ENCODE assay signal across 7 mouse cellular contexts in the genomic region with DNA sequence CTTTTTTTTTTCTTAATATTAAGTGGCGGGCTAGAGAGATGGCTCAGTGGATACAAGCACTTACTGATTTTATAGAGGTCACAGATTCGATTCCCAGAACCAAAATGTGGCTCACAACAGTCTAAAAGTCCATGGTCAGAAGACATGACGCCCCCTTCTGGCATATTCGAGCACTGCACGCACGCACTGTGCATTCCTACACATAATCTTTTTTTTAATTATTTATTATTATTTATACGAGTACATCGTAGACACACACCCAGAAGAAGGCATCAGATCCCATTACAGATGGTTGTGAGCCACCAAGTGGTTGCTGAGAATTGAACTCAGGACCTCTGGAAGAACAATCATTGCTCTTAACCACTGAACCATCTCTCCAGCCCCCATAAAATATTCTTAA. TPM values are rescaled to one million over a fixed set of nuclear protein-coding genes. Genes with fewer than 3 reads are reported as not detected.
DNase-seq lines count a peak whose midpoint lies in the region; ATAC-seq and TF ChIP-seq lines count a peak whose summit lies in the region.

No protein-coding gene starts in this region.

- peak overlapping the region; percentile 76 for H3K4me2 ChIP-seq in embryonic facial prominence, embryonic 14.5 days (ENCODE audit: low read depth, low read length)
- H3K4me2 ChIP-seq in intestine, postnatal 0 days (replicated peaks; ENCODE audit: low read depth): peak overlapping the region; percentile 67
- peak overlapping the region; percentile 79 for H3K4me2 ChIP-seq in neural tube, embryonic 13.5 days

- peak; percentile 53 for TF ChIP-seq CTCF in intestine, postnatal 0 days (IDR thresholded peaks at IDR 0.05; ENCODE audit: low read depth)

- H3K27ac ChIP-seq in embryonic facial prominence, embryonic 14.5 days (replicated peaks; ENCODE audit: low read depth, low read length): peak overlapping the region; percentile 83; the same call in 1 of the 2 replicates
- H3K27ac ChIP-seq in intestine, postnatal 0 days (ENCODE audit: low read depth, low read length): peak overlapping the region; percentile 75; the same call in 1 of the 2 replicates
- H3K27ac ChIP-seq in neural tube, embryonic 13.5 days (replicated peaks): peak overlapping the region; percentile 83

- no peak overlapping the region for H3K9ac ChIP-seq in embryonic facial prominence, embryonic 14.5 days (ENCODE audit: low read depth, low read length)
- peak overlapping the region; percentile 45; the same call in 1 of the 2 replicates for H3K9ac ChIP-seq in intestine, postnatal 0 days (ENCODE audit: low read depth, low read length)
- peak overlapping the region; percentile 75 for H3K9ac ChIP-seq in neural tube, embryonic 13.5 days

- no peaks in the 10 kb centered on the region for H3K36me3 ChIP-seq in megakaryocyte, embryonic 14.5 days (replicated peaks; ENCODE audit: low read length)
- no peaks in the 10 kb centered on the region for H3K36me3 ChIP-seq in embryonic facial prominence, embryonic 14.5 days (ENCODE audit: control insufficient read depth, insufficient read depth, low read length)
- no peaks in the 10 kb centered on the region for H3K36me3 ChIP-seq in intestine, postnatal 0 days (ENCODE audit: control insufficient read depth, insufficient read depth)
- no peaks in the 10 kb centered on the region for H3K36me3 ChIP-seq in neural tube, embryonic 13.5 days

- DNase-seq in embryonic facial prominence, embryonic 14.5 days (ENCODE audit: low spot score): no peak
- no peak for DNase-seq in frontal cortex, postnatal 36 days (ENCODE audit: low spot score in 2 of 2)
- no peak for DNase-seq in ovary, adult 18-20 months (ENCODE audit: low spot score)

- ATAC-seq in megakaryocyte, adult 5-6 weeks (ENCODE audit: poor library complexity, severe bottlenecking): no peak
- ATAC-seq in embryonic facial prominence, embryonic 14.5 days (ENCODE audit: low read depth): no peak
- ATAC-seq in intestine, postnatal 0 days: no peak
- ATAC-seq in neural tube, embryonic 13.5 days (ENCODE audit: low read depth): no peak

- WGBS in embryonic facial prominence, embryonic 14.5 days: 69% methylated on average over 8 of the region's 8 CpGs
- 77% methylated on average over 8 of the region's 8 CpGs for WGBS in intestine, postnatal 0 days
- whole genome bisulfite sequencing in neural tube, embryonic 13.5 days: 68% methylated on average over 8 of the region's 8 CpGs

- H3K4me1 ChIP-seq in megakaryocyte, embryonic 14.5 days: peaks cover 39% of the 10 kb centered on the region
- no peaks in the 10 kb centered on the region for H3K4me1 ChIP-seq in embryonic facial prominence, embryonic 14.5 days (ENCODE audit: control insufficient read depth, insufficient read depth, low read length)
- H3K4me1 ChIP-seq in intestine, postnatal 0 days (replicated peaks; ENCODE audit: control insufficient read depth, insufficient read depth, low read length): 0 out of 2 replicates have a peak, but pooled peaks cover 6% of the 10 kb centered on the region
- peaks cover 7% of the 10 kb centered on the region for H3K4me1 ChIP-seq in neural tube, embryonic 13.5 days (replicated peaks)

- H3K9me3 ChIP-seq in megakaryocyte, embryonic 14.5 days: peaks cover 5% of the 10 kb centered on the region; the same call in 1 of the 2 replicates
- H3K9me3 ChIP-seq in embryonic facial prominence, embryonic 14.5 days (ENCODE audit: control insufficient read depth, low read length): no peaks in the 10 kb centered on the region
- H3K9me3 ChIP-seq in intestine, postnatal 0 days (ENCODE audit: control insufficient read depth): no peaks in the 10 kb centered on the region
- H3K9me3 ChIP-seq in neural tube, embryonic 13.5 days: 0 out of 2 replicates have a peak, but pooled peaks cover 2% of the 10 kb centered on the region

- no peaks in the 10 kb centered on the region for H3K27me3 ChIP-seq in megakaryocyte, embryonic 14.5 days (replicated peaks)
- H3K27me3 ChIP-seq in embryonic facial prominence, embryonic 14.5 days (replicated peaks; ENCODE audit: control insufficient read depth, insufficient read depth, low read length): no peaks in the 10 kb centered on the region
- no peaks in the 10 kb centered on the region for H3K27me3 ChIP-seq in intestine, postnatal 0 days (replicated peaks; ENCODE audit: control insufficient read depth, insufficient read depth, low read length)
- H3K27me3 ChIP-seq in neural tube, embryonic 13.5 days: no peaks in the 10 kb centered on the region

- H3K4me3 ChIP-seq in megakaryocyte, embryonic 14.5 days (replicated peaks): peak overlapping the region; percentile 93
- H3K4me3 ChIP-seq in embryonic facial prominence, embryonic 14.5 days (ENCODE audit: low read depth, low read length): peak overlapping the region; percentile 51
- H3K4me3 ChIP-seq in intestine, postnatal 0 days (ENCODE audit: low read depth, low read length): peak overlapping the region; percentile 42; the same call in 1 of the 2 replicates
- H3K4me3 ChIP-seq in neural tube, embryonic 13.5 days: peak overlapping the region; percentile 49

RNA-seq across cellular contexts. Expression of a gene that starts 3.9 kb away (rescaled TPM):
- polyA plus RNA-seq in megakaryocyte, embryonic 14.5 days (2012; ENCODE audit: insufficient read depth, low replicate concordance): 6.8 and 13.8 TPM in 2 replicates
- 7.0 and 8.6 TPM in 2 replicates for total RNA-seq in megakaryocyte, adult 5-6 weeks (2015)
- total RNA-seq in megakaryocyte, adult 5-6 weeks (2017): 3.5 and 5.1 TPM in 2 replicates
- polyA plus RNA-seq in embryonic facial prominence, embryonic 14.5 days (2014; fragmentation: Nextera tagmentation; extraction: Ambion mirVana): 16.7 and 20.6 TPM in 2 replicates
- polyA plus RNA-seq in intestine, postnatal 0 days (2015; fragmentation: Nextera tagmentation; extraction: Ambion mirVana): 7.7 and 8.0 TPM in 2 replicates
- polyA plus RNA-seq in neural tube, embryonic 13.5 days (2015; fragmentation: Nextera tagmentation; extraction: Ambion mirVana): 10.5 and 12.0 TPM in 2 replicates

Comparison
In these comparisons a context has a peak if more than half of its experiments do, and no peak if none do; other contexts are left out.
1. H3K4me3 ChIP-seq: peak in every context shown above with its lines; median percentile 93 in megakaryocyte, embryonic 14.5 days; 51 in embryonic facial prominence, embryonic 14.5 days; 49 in neural tube, embryonic 13.5 days; 42 in intestine, postnatal 0 days.